Mouse (Mus musculus) C2C12 (cell line): Measurements from ENCODE around the gene Camta2.

Experiments
- CTCF ChIP-seq: IDR thresholded peaks from one replicate; pipeline ENCODE4 v1.5.1; 2011; ENCODE audit not compliant: control insufficient read depth, insufficient read depth, insufficient read length
- MAX ChIP-seq: IDR thresholded peaks from one replicate; pipeline ENCODE4 v1.6.1; 2011; ENCODE audit warnings: mild to moderate bottlenecking, control low read depth
- MYOD1 ChIP-seq: IDR thresholded peaks from one replicate; pipeline ENCODE4 v1.6.1; 2011; ENCODE audit warnings: low read depth; ENCODE audit not compliant: control insufficient read depth, insufficient read length
- USF1 ChIP-seq: IDR thresholded peaks from one replicate; pipeline ENCODE4 v1.6.1; 2011; ENCODE audit warnings: low read depth, mild to moderate bottlenecking, control low read depth, moderate library complexity

DNA sequence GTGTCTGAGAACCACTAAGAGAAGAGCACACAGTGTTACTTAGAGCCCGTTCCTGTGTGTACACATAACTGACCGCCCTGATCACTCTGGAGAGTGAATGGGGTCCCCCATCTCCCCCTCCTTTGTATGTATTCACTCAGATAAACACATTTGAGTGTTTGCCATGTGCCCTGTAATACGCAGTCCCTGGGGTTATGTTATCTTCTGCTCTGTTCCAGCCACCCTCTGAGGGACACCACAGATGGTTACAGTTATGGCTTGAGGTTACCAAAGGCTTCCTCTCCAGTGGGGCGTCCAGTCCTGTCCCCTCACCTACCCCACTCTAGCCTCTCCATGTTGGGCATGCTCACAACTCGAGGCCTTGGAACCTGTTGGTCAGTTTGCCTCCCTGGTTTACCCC is 39.5 kb upstream of the Camta2 start:
- TF ChIP-seq USF1 (no peak), CTCF (no peak), MYOD1 (no peak), MAX (no peak)
